Mouse (Mus musculus) megakaryocyte, embryonic 14.5 days (primary cell): ENCODE measurements at regions not wholly inside any gene's neighbourhood (a gene's known extent, or its start where the extent isn't known, plus 50 kb on each side); places are given as distances from the start of the nearest gene placed in this dataset.

ENCODE experiments used
- H3K27me3 ChIP-seq: replicated peaks from 2 replicates; pipeline ENCODE3; 2012; ENCODE audit warnings: inconsistent platforms
- H3K36me3 ChIP-seq: replicated peaks from 2 replicates; pipeline ENCODE3; 2012; ENCODE audit warnings: low read length, inconsistent platforms, mixed read lengths
- H3K4me1 ChIP-seq: 2 replicates; pipeline ENCODE4 v1.6.1; 2012; ENCODE audit warnings: inconsistent platforms
- H3K4me3 ChIP-seq: replicated peaks from 2 replicates; pipeline ENCODE3; 2012; ENCODE audit warnings: moderate library complexity, mild to moderate bottlenecking, inconsistent platforms
- H3K9me3 ChIP-seq: 2 replicates; pipeline ENCODE4 v1.6.1; 2012; ENCODE audit warnings: inconsistent platforms
- FLI1 ChIP-seq: IDR thresholded peaks from 2 replicates; pipeline ENCODE4 v1.6.1; 2012; ENCODE audit warnings: low read length, inconsistent platforms, mixed read lengths
- GATA1 ChIP-seq: IDR thresholded peaks from 3 replicates; pipeline ENCODE4 v1.6.1; 2012; ENCODE audit warnings: mixed read lengths, low read length, inconsistent platforms, borderline replicate concordance

DNA sequence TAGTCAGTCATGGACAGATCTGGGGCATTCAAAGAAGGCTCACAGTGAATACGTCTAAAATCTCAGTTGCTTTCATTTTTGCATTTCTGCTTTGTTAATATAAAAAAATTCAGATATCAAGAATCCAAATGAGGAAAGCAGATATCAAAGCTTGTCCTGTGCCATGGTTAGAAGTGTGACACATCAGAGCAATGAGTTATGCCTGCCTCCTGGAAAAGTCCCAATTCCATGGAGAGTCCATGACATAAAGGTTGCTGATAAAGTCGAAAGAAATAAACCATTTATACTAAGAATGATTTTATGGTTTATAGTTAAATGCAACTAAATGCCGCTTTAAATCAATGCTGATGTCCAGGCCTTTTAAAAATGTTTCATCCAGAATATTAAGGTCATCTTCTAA, 656.8 kb upstream of the B3galt2 start:
- Histone ChIP-seq H3K4me3 (no peak overlapping the region), H3K4me1 (no peaks in the 10 kb centered on the region), H3K36me3 (no peaks in the 10 kb centered on the region), H3K27me3 (no peaks in the 10 kb centered on the region), H3K9me3 (no peaks in the 10 kb centered on the region)
- TF ChIP-seq GATA1: no peak
- TF ChIP-seq FLI1: no peak

- no peaks in the 10 kb centered on the region for H3K4me1 ChIP-seq
- no peak overlapping the region for H3K4me3 ChIP-seq
- no peaks in the 10 kb centered on the region for H3K27me3 ChIP-seq
- no peaks in the 10 kb centered on the region for H3K9me3 ChIP-seq
- TF ChIP-seq FLI1 (no peak), GATA1 (no peak)
- H3K36me3 ChIP-seq: no peaks in the 10 kb centered on the region
Observed at GRCm38 (mm10) chr1:142985516-142985915, 654.9 kb upstream of the B3galt2 start.

DNA sequence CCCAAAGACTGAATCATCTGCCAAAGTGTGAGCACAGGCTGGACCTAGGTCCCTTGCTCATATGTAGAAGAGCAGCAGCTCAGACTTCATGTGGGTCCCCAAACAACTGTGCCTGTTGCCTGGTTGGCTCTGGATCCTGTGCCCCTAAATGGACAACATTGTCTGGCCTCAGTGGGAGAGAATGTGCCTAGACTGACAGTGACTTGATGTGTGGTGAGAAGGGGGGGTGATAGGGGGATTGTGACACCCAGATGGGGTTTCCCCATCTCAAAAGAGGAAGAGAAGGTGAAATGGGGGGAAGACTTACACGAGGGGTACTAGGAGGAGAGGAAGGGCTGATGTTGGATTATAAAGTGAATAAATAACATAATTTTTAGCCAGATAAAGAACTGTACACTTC, 640.2 kb upstream of the B3galt2 start:
- Histone ChIP-seq H3K36me3 (no peaks in the 10 kb centered on the region), H3K4me1 (no peaks in the 10 kb centered on the region), H3K27me3 (no peaks in the 10 kb centered on the region), H3K4me3 (no peak overlapping the region), H3K9me3 (no peaks in the 10 kb centered on the region)
- TF ChIP-seq FLI1 (no peak), GATA1 (no peak)

DNA sequence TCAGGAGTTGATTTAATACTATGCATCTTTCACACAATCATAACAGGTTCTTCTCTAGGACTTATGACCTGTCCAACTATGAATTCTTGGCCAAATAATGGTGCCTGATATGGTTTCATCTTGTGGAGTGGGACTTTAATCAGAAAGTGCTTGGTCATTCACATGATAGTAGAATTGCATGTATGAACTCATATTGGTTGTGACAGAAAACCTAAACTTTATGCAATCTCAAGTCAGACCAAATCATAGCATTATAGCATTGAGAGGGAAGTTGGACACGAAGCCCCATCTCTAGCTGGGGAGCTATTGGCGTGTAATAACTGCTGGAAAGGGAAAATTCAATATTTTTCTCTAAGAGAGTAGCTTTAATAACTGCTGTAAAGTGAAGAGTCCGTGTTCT, 639.4 kb upstream of the B3galt2 start:
- Histone ChIP-seq H3K9me3 (no peaks in the 10 kb centered on the region), H3K4me1 (no peaks in the 10 kb centered on the region), H3K27me3 (no peaks in the 10 kb centered on the region), H3K4me3 (no peak overlapping the region), H3K36me3 (no peaks in the 10 kb centered on the region)
- TF ChIP-seq FLI1 (no peak), GATA1 (no peak)

DNA sequence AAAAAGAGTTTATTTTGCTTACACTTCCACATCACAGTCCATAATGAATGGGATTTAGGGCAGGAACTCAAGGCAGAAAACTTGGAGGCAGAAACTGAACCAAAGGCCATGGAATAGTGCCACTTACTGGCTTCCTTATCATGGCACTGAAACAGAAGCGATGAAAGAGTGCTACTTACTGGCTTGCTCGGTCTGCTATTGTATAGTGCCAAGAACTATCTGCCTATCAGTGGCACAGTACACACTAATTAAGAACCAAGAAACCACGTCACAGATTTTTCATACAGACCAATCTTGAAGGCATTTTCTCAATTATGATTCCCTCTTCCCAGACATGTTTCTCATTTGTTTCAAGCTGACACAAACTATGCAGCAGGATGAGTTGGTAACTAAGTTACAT, 634.4 kb upstream of the B3galt2 start:
- Histone ChIP-seq H3K27me3 (no peaks in the 10 kb centered on the region), H3K4me1 (no peaks in the 10 kb centered on the region), H3K9me3 (no peaks in the 10 kb centered on the region), H3K4me3 (no peak overlapping the region), H3K36me3 (no peaks in the 10 kb centered on the region)
- TF ChIP-seq FLI1: no peak
- no peak for TF ChIP-seq GATA1

DNA sequence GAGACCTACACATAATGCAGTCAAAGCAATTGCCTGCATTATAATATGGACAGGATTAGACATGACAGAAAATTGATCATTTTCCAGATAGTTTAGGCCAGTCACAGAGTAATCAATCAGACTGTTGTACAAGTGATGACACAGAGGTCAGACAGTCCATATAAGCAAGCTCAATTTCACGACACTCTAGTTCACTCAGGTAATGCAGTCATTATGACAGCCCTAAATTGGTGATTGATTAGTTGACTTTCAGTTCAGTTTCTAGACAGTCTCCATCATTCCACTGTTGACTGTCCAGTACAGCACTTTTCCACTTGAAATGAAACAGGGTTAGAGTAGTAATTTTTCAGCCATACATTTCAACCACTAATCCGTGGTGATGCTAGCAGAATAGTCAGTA, 620.5 kb upstream of the B3galt2 start:
- Histone ChIP-seq H3K27me3 (no peaks in the 10 kb centered on the region), H3K36me3 (no peaks in the 10 kb centered on the region), H3K4me1 (no peaks in the 10 kb centered on the region), H3K4me3 (no peak overlapping the region), H3K9me3 (no peaks in the 10 kb centered on the region)
- no peak for TF ChIP-seq FLI1

- Histone ChIP-seq H3K36me3 (no peaks in the 10 kb centered on the region), H3K4me1 (no peaks in the 10 kb centered on the region), H3K9me3 (no peaks in the 10 kb centered on the region), H3K27me3 (no peaks in the 10 kb centered on the region), H3K4me3 (no peak overlapping the region)
- TF ChIP-seq GATA1 (no peak), FLI1 (no peak)
Observed at GRCm38 (mm10) chr1:143053161-143053560, 587.3 kb upstream of the B3galt2 start.

- no peaks in the 10 kb centered on the region for H3K9me3 ChIP-seq
- H3K4me3 ChIP-seq: no peak overlapping the region
- no peaks in the 10 kb centered on the region for H3K27me3 ChIP-seq
- no peaks in the 10 kb centered on the region for H3K4me1 ChIP-seq
- H3K36me3 ChIP-seq: no peaks in the 10 kb centered on the region
- TF ChIP-seq GATA1 (no peak), FLI1 (no peak)
Observed at GRCm38 (mm10) chr1:143053599-143053998, 586.9 kb upstream of the B3galt2 start.

DNA sequence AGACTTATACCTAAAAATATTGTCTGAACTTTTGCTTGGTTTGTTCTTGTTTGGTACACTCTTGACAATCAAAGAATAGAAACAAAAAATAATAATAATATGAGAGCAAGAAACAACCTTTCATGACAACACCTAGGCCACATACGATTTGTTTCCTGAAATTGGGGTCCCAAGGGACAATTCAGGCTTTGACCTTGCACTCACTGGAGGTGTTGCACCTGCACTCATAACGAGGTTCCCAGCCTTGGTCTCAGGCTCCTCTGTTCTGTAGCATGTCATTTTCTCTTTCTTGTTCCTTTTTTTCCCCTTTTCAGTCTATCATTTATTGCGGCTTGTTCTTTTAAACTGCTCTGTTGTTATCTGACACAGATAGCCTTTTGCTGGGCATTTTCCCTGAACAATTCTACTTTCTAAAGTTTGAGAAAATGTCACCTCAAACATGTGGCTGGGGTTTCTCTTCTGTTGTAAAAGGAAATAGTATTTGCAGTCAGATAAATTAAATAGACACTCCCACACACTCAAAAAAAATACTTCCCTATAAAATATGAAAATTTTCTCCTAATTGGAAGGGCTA, 585.9 kb upstream of the B3galt2 start:
- H3K4me3 ChIP-seq: no peak overlapping the region
- H3K4me1 ChIP-seq: no peaks in the 10 kb centered on the region
- no peaks in the 10 kb centered on the region for H3K9me3 ChIP-seq
- H3K27me3 ChIP-seq: no peaks in the 10 kb centered on the region
- H3K36me3 ChIP-seq: no peaks in the 10 kb centered on the region
- no peak for TF ChIP-seq FLI1
- TF ChIP-seq GATA1: no peak

- Histone ChIP-seq H3K36me3 (no peaks in the 10 kb centered on the region), H3K9me3 (no peaks in the 10 kb centered on the region), H3K4me3 (no peak overlapping the region), H3K27me3 (no peaks in the 10 kb centered on the region), H3K4me1 (no peaks in the 10 kb centered on the region)
- TF ChIP-seq GATA1 (no peak), FLI1 (no peak)
Observed at GRCm38 (mm10) chr1:143060698-143061576, 579.5 kb upstream of the B3galt2 start.
